Mouse (Mus musculus) midbrain, embryonic 13.5 days (tissue): ENCODE results near the gene Scrn2. TPM values are rescaled to one million over a fixed set of nuclear protein-coding genes. Genes with fewer than 3 reads are reported as not detected.

Experiments used
- ATAC-seq: fragments of 200-750 bp; cut with Nextera tagmentation; 2 replicates; pipeline ENCODE4 v1.8.0; 2017; ENCODE audit warnings: mild to moderate bottlenecking, moderate TSS enrichment, moderate library complexity
- H3K27ac ChIP-seq: fragments of 300-500 bp; sonication (generic); 2 replicates; pipeline ENCODE4 v1.5.1; 2015; ENCODE audit warnings: inconsistent platforms, mild to moderate bottlenecking, moderate library complexity
- H3K27me3 ChIP-seq: fragments of 300-500 bp; sonication (generic); 2 replicates; pipeline ENCODE4 v1.6.1; 2015; ENCODE audit warnings: mild to moderate bottlenecking, inconsistent platforms
- H3K36me3 ChIP-seq: fragments of 300-500 bp; sonication (generic); 2 replicates; pipeline ENCODE4 v1.6.1; 2015; ENCODE audit warnings: mild to moderate bottlenecking, inconsistent platforms
- H3K4me1 ChIP-seq: fragments of 300-500 bp; sonication (generic); replicated peaks from 2 replicates; pipeline ENCODE4 v1.6.1; 2015; ENCODE audit warnings: inconsistent platforms
- H3K4me2 ChIP-seq: fragments of 300-500 bp; sonication (generic); replicated peaks from 2 replicates; pipeline ENCODE4 v1.6.1; 2015; ENCODE audit warnings: moderate library complexity, mild to moderate bottlenecking, inconsistent platforms
- H3K4me3 ChIP-seq: fragments of 300-500 bp; sonication (generic); replicated peaks from 2 replicates; pipeline ENCODE4 v1.5.1; 2015; ENCODE audit warnings: mild to moderate bottlenecking, inconsistent platforms
- H3K9ac ChIP-seq: fragments of 300-500 bp; sonication (generic); replicated peaks from 2 replicates; pipeline ENCODE4 v1.6.1; 2015; ENCODE audit warnings: mild to moderate bottlenecking, inconsistent platforms
- H3K9me3 ChIP-seq: fragments of 300-500 bp; sonication (generic); 2 replicates; pipeline ENCODE4 v1.6.1; 2016; ENCODE audit warnings: mild to moderate bottlenecking, inconsistent platforms
- WGBS: fragments of 180-500 bp; shearing (Covaris S2); methylation state at CpG from one replicate; pipeline ENCODE4 v1.1.7; 2015; 5-methylcytosine and 5-hydroxymethylcytosine counted together
- polyA plus RNA-seq: library from polyadenylated mRNA; unstranded; fragments of >200 nt; fragmentation: Nextera tagmentation; extraction: Ambion mirVana; gene quantifications from 2 replicates; pipeline ENCODE4 v1.2.1, GENCODE M21; 2015

Scrn2 gene
- polyA plus RNA-seq, 1 experiment from 2014 or later, result 18.4 TPM

- Histone ChIP-seq H3K27me3 (peaks cover 17% of the 10 kb centered on the region; the same call in 1 of the 2 replicates), H3K4me1 (peaks cover 20% of the 10 kb centered on the region), H3K9me3 (no peaks in the 10 kb centered on the region), H3K36me3 (no peaks in the 10 kb centered on the region), H3K4me3 (no peak overlapping the region), H3K4me2 (no peak overlapping the region), H3K9ac (no peak overlapping the region), H3K27ac (no peak overlapping the region)
- ATAC-seq, result no peak
- WGBS, result 79% methylated on average over 15 of the region's 15 CpGs
These were observed 33.6 kb upstream of the Scrn2 start for GRCm38 (mm10) chr11:96995836-96996772.

- H3K9ac ChIP-seq, result peak overlapping the region; percentile 66
- H3K27ac ChIP-seq, result peak overlapping the region; percentile 35
- H3K9me3 ChIP-seq, result no peaks in the 10 kb centered on the region
- peak overlapping the region; percentile 36 for H3K4me3 ChIP-seq
- H3K36me3 ChIP-seq, result no peaks in the 10 kb centered on the region
- peaks cover 23% of the 10 kb centered on the region for H3K4me1 ChIP-seq
- ATAC-seq, result peak; percentile 64
- WGBS, result 2% methylated on average over 17 of the region's 17 CpGs
- H3K27me3 ChIP-seq, result peaks cover 17% of the 10 kb centered on the region; the same call in 1 of the 2 replicates
- peak overlapping the region; percentile 64 for H3K4me2 ChIP-seq
These were observed 32.9 kb upstream of the Scrn2 start for GRCm38 (mm10) chr11:96996773-96997379.

GRCm38 (mm10) chr11:96997380-96997956 lies 32.3 kb upstream of the Scrn2 start:
- WGBS, result 3% methylated on average over 30 of the region's 30 CpGs
- peak; percentile 61 for ATAC-seq

GRCm38 (mm10) chr11:97003170-97003569 lies 26.6 kb upstream of the Scrn2 start:
- H3K27me3 ChIP-seq, result peaks cover 23% of the 10 kb centered on the region
- 39% methylated on average over 5 of the region's 5 CpGs for WGBS

More at GRCm38 (mm10) chr11:96997380-96997956, 32.3 kb upstream of the Scrn2 start:
- H3K9me3 ChIP-seq, result no peaks in the 10 kb centered on the region
- H3K36me3 ChIP-seq, result no peaks in the 10 kb centered on the region
- H3K4me2 ChIP-seq, result peak overlapping the region; percentile 64
- peak overlapping the region; percentile 35 for H3K27ac ChIP-seq
- H3K4me1 ChIP-seq, result peaks cover 23% of the 10 kb centered on the region
- H3K9ac ChIP-seq, result peak overlapping the region; percentile 66
- peak overlapping the region; percentile 36 for H3K4me3 ChIP-seq
- H3K27me3 ChIP-seq, result peaks cover 17% of the 10 kb centered on the region; the same call in 1 of the 2 replicates

GRCm38 (mm10) chr11:97007093-97007794 lies 22.5 kb upstream of the Scrn2 start:
- WGBS, result 72% methylated on average over 9 of the region's 9 CpGs
- Histone ChIP-seq H3K27ac (no peak overlapping the region), H3K4me3 (no peak overlapping the region), H3K4me2 (no peak overlapping the region), H3K4me1 (no peaks in the 10 kb centered on the region), H3K9me3 (no peaks in the 10 kb centered on the region), H3K36me3 (no peaks in the 10 kb centered on the region), H3K9ac (no peak overlapping the region), H3K27me3 (peaks cover 34% of the 10 kb centered on the region)
- ATAC-seq, result no peak

More at GRCm38 (mm10) chr11:97003170-97003569, 26.6 kb upstream of the Scrn2 start:
- Histone ChIP-seq H3K4me3 (no peak overlapping the region), H3K36me3 (no peaks in the 10 kb centered on the region), H3K4me1 (peaks cover 4% of the 10 kb centered on the region; the same call in 1 of the 2 replicates), H3K9me3 (no peaks in the 10 kb centered on the region), H3K4me2 (no peak overlapping the region), H3K9ac (no peak overlapping the region), H3K27ac (no peak overlapping the region)
- no peak for ATAC-seq

- Histone ChIP-seq H3K27ac (no peak overlapping the region), H3K4me2 (no peak overlapping the region), H3K36me3 (no peaks in the 10 kb centered on the region), H3K9me3 (no peaks in the 10 kb centered on the region), H3K9ac (no peak overlapping the region), H3K4me3 (no peak overlapping the region), H3K27me3 (peaks cover 38% of the 10 kb centered on the region), H3K4me1 (no peaks in the 10 kb centered on the region)
- no peak for ATAC-seq
- 69% methylated on average over 8 of the region's 8 CpGs for WGBS
These were observed 20.4 kb upstream of the Scrn2 start for GRCm38 (mm10) chr11:97009198-97009790.

GRCm38 (mm10) chr11:97013121-97013670 lies 16.5 kb upstream of the Scrn2 start, which contains the start of gene Sp6:
Gene Sp6 (plus strand): TSS chr11:97013394.
- no peak within 1 kb of the TSS for H3K9ac ChIP-seq
- H3K4me1 ChIP-seq, result peaks cover under 1% of the 10 kb centered on the region; the same call in 1 of the 2 replicates
- WGBS, result 26% methylated on average over 7 of the region's 8 CpGs

GRCm38 (mm10) chr11:97017696-97018582 lies 11.8 kb upstream of the Scrn2 start:
- Histone ChIP-seq H3K4me2 (peak overlapping the region; percentile 47), H3K4me1 (peaks cover 27% of the 10 kb centered on the region), H3K27me3 (peaks cover 95% of the 10 kb centered on the region), H3K4me3 (peak overlapping the region; percentile 30), H3K9ac (no peak overlapping the region), H3K27ac (no peak overlapping the region), H3K36me3 (no peaks in the 10 kb centered on the region), H3K9me3 (no peaks in the 10 kb centered on the region)
- no peak for ATAC-seq
- WGBS, result under 1% methylated on average over 36 of the region's 36 CpGs

More at GRCm38 (mm10) chr11:97013121-97013670, 16.5 kb upstream of the Scrn2 start, which contains the start of gene Sp6:
- H3K36me3 ChIP-seq, result no peaks in the 10 kb centered on the region
- no peak within 1 kb of the TSS for H3K27ac ChIP-seq
- peaks cover 74% of the 10 kb centered on the region for H3K27me3 ChIP-seq
- no peak within 1 kb of the TSS for H3K4me2 ChIP-seq
- no peaks in the 10 kb centered on the region for H3K9me3 ChIP-seq
- ATAC-seq, result no peak
- no peak within 1 kb of the TSS for H3K4me3 ChIP-seq

- no peaks in the 10 kb centered on the region for H3K9me3 ChIP-seq
- peak overlapping the region; percentile 47 for H3K4me2 ChIP-seq
- no peak overlapping the region for H3K27ac ChIP-seq
- H3K9ac ChIP-seq, result no peak overlapping the region
- H3K36me3 ChIP-seq, result no peaks in the 10 kb centered on the region
- H3K27me3 ChIP-seq, result peaks cover 95% of the 10 kb centered on the region
- under 1% methylated on average over 56 of the region's 68 CpGs for WGBS
- H3K4me1 ChIP-seq, result peaks cover 27% of the 10 kb centered on the region
- ATAC-seq, result no peak
- H3K4me3 ChIP-seq, result peak overlapping the region; percentile 30
These were observed 11.0 kb upstream of the Scrn2 start for GRCm38 (mm10) chr11:97018583-97019344.

GRCm38 (mm10) chr11:97019345-97019708 lies 10.4 kb upstream of the Scrn2 start:
- H3K4me3 ChIP-seq, result 0 out of 2 replicates have a peak overlapping the region, but pooled peaks have one; percentile 30
- peaks cover 27% of the 10 kb centered on the region for H3K4me1 ChIP-seq
- WGBS, result 2% methylated on average over 13 of the region's 13 CpGs

More at GRCm38 (mm10) chr11:97019345-97019708, 10.4 kb upstream of the Scrn2 start:
- ATAC-seq, result no peak
- Histone ChIP-seq H3K27ac (no peak overlapping the region), H3K9ac (no peak overlapping the region), H3K9me3 (no peaks in the 10 kb centered on the region), H3K4me2 (no peak overlapping the region), H3K36me3 (no peaks in the 10 kb centered on the region), H3K27me3 (peaks cover 95% of the 10 kb centered on the region)
